Mouse (Mus musculus) frontal cortex, adult (tissue): ENCODE data around the gene Tnfsfm13.

ENCODE experiments used
- ATAC-seq: cut with Nextera tagmentation; 2 replicates; pipeline ENCODE4 v1.9.2; 2017; ENCODE audit warnings: mild to moderate bottlenecking, moderate library complexity, mixed read lengths; ENCODE audit not compliant: low TSS enrichment

The Tnfsfm13 gene

DNA sequence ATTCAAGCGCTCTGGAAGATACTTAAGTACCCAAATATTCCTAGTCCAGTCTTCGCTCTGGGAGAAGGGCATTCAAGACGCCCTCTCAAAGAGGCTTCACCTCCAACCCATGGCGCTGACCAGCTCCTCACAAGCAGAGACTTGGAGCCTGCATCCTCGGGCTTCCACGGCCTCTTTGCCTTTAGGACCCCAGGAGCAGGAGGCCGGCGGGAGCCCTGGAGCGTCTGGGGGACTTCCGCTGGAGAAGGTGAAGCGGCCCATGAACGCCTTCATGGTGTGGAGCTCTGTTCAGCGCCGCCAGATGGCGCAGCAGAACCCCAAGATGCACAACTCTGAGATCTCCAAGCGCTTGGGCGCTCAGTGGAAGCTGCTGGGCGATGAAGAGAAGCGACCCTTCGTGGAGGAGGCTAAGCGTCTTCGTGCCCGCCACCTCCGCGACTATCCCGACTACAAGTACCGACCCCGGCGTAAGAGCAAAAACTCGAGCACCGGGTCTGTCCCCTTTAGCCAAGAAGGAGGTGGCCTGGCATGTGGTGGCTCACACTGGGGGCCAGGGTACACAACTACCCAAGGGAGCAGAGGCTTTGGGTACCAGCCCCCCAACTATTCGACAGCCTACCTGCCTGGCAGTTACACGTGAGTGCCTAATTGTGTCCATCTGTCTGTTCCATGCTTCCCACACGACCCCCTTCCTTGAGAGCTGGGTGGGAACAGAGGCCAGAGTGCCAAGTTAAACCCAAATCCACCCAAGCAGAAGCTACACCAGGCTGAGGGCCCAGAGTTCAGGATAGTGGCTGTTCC lies 40.4 kb downstream of the Tnfsfm13 start, which contains the start of gene Sox15:
Gene Sox15, plus strand, starts transcription at position 51 of the 801 bp plus-strand sequence.
- peak; percentile 89 for ATAC-seq

DNA sequence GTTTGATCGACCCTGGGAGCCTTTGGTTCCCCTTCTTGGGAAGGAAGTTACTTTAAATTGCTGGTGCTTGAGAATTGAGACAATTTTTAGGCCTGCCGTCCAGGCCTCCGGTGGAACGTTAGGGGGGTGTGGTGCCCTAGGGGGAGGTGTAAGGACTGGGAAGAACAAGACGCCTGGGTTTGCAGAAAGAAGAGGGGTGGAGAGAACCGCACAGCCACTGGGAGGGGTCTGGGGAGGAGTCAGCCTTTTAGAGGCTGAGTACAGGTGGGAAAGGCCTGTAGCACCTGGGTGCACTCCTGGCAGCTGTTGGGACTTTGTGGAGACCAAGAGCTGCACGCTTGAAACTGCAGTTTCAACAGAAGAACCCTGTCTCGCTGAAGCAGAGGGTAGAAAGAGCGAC lies 41.1 kb downstream of the Tnfsfm13 start:
- no peak for ATAC-seq

DNA sequence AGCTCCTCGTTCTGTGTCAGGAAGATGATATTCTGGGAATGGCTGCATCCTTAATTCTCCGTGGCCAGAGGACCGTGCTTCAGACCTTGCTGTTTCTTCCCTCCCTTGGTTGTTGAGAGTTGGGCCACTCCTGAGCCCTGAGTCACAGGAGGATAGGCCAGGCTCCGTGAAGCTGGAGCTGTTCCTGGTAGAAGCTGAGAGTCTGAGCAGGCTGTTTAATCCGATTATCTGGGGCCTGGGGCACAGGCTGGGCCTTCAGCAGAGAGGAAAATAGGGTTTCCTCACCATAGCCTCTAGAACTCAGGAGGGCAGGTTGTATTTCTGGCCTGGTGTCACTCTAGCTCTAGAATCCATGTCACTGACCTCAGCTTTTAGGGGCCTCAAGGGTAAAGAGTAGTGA lies 42.5 kb downstream of the Tnfsfm13 start:
- no peak for ATAC-seq

DNA sequence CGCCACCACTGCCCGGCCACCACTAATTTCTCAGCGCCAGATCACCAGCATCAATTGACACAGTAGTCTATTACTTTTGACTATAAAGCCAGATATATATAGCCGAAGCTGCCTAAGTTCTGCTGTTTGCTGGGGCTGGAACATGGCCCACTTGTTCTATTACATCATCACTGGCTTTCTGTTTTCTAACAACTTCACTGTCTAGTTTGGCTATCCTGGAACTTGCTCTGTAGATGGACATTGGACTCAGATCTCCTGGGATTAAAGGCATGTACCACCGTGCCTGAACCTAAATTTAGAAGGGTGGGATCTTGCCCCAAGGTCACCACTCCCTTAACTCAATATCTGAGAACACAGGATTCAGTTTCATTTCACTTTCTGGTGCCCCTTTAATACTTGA lies 50.0 kb downstream of the Tnfsfm13 start:
- no peak for ATAC-seq

DNA sequence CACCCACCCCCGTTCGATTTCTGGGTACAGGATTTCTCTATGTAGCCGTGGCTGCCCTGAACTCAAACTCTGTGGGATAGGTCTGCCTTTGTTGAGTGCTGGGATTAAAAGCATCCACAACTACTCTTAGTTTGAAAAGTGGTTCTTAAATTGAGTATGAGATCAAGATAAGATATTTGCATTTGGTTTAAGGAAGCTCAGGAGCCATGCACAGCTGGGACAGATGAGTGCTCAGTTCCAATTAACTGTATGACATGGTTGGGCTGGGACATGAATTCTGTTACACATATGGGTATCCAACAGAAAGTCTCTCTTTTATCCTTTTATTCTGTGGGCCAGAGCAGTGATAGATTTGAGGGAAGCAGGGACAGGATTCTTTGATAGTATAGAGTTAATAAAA lies 60.4 kb downstream of the Tnfsfm13 start:
- no peak for ATAC-seq

DNA sequence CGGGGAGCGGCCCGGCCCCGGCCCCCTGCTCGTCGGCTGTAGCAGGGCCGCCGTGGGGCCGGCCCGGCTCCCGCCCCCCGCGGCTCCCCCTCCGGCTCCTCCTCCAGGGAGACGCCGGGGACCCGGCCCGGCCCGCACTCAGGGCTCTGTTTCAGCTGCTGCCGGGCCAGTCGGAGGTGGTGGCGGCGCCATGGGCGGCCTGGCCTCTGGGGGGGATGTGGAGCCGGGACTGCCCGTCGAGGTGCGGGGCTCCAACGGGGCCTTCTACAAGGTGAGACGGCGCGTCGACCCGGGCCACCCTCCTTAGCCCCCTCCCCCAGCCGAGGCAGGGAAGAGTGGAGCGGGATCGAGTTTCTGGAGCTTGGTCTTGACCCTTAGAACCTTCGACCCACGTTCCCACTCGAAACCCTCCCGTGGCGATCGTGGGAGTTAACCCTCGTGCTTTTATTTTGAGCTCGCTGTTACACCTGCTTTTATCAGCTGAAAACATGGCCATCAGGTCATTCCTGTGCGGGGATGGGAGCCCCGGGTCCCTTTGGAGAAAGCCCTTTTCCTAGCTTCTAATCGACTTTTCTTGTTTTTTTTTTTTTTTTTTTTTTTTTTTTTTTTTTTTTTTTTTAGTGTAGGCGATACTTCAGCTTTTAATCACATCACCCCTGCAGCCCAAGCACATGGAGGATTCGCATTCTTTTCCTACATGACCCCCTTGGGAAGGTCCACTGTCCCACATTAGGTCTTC lies 62.6 kb downstream of the Tnfsfm13 start:
- ATAC-seq: peak; percentile 20; the same call in 1 of the 2 replicates
